ENCODE assay signal across 12 mouse cellular contexts in genomic region chr3:79324697-79325526, GRCm38 (mm10). TPM values are rescaled to one million over a fixed set of nuclear protein-coding genes. Genes with fewer than 3 reads are reported as not detected.
DNase-seq lines count a peak whose midpoint lies in the region; ATAC-seq lines count a peak whose summit lies in the region.
"Had no signal": no experiment of that assay in that cellular context is flagged by ENCODE, and none has a peak within 500 bp of the region (broad histone marks: within the 10 kb centered on the region; RNA-seq: fewer than 3 reads in every experiment).

No protein-coding gene starts in this region.

- no peak overlapping the region for H3K9ac ChIP-seq in heart, embryonic 13.5 days
- no peak overlapping the region; the same call in 1 of the 2 replicates for H3K9ac ChIP-seq in midbrain, embryonic 14.5 days (replicated peaks; ENCODE audit: low read length)
- H3K9ac ChIP-seq in intestine, embryonic 16.5 days (ENCODE audit: low read depth, low read length) = no peak overlapping the region
- H3K9ac ChIP-seq: liver, embryonic 15.5 days had no signal

- no peak for DNase-seq in heart, postnatal 4 days
- DNase-seq in midbrain, embryonic 14.5 days = peak; percentile 56
- DNase-seq in midbrain, embryonic 10.5 days (ENCODE audit: low spot score) = no peak
- DNase-seq in testis, postnatal 10 days (ENCODE audit: low spot score) = no peak
- no peak for DNase-seq in cerebellum, adult 18-20 months
- DNase-seq: cerebellum, adult 2 months had no signal

- H3K27ac ChIP-seq in heart, embryonic 13.5 days (replicated peaks) = peak overlapping the region; percentile 29
- H3K27ac ChIP-seq in midbrain, embryonic 14.5 days (replicated peaks; ENCODE audit: low read depth, low read length) = no peak overlapping the region
- no peak overlapping the region for H3K27ac ChIP-seq in midbrain, embryonic 10.5 days (replicated peaks)
- no peak overlapping the region for H3K27ac ChIP-seq in intestine, embryonic 16.5 days (ENCODE audit: low read length)
- H3K27ac ChIP-seq: liver, embryonic 15.5 days had no signal

- no peaks in the 10 kb centered on the region for H3K27me3 ChIP-seq in heart, embryonic 13.5 days (replicated peaks)
- H3K27me3 ChIP-seq in midbrain, embryonic 14.5 days (ENCODE audit: control insufficient read depth, insufficient read depth, low read length) = no peaks in the 10 kb centered on the region
- H3K27me3 ChIP-seq in midbrain, embryonic 10.5 days (ENCODE audit: low read depth, poor library complexity, severe bottlenecking) = no peaks in the 10 kb centered on the region
- H3K27me3 ChIP-seq in intestine, embryonic 16.5 days (replicated peaks; ENCODE audit: control insufficient read depth, insufficient read depth, low read length) = no peaks in the 10 kb centered on the region
- H3K27me3 ChIP-seq: liver, embryonic 15.5 days had no signal

- ATAC-seq in heart, embryonic 13.5 days (ENCODE audit: extremely low read depth, insufficient number of reproducible peaks, low FRiP score, low TSS enrichment) = no peak
- peak; percentile 63; the same call in 1 of the 2 replicates for ATAC-seq in midbrain, embryonic 14.5 days (ENCODE audit: low FRiP score, low TSS enrichment)
- peak; percentile 38; the same call in 1 of the 2 replicates for ATAC-seq in intestine, embryonic 16.5 days
- ATAC-seq in megakaryocyte-erythroid progenitor cell, adult 5-6 weeks (replicated peaks; ENCODE audit: low FRiP score, low TSS enrichment, poor library complexity, severe bottlenecking) = no peak

- no peaks in the 10 kb centered on the region for H3K36me3 ChIP-seq in heart, embryonic 13.5 days
- H3K36me3 ChIP-seq in midbrain, embryonic 14.5 days (ENCODE audit: control insufficient read depth, insufficient read depth, low read length) = no peaks in the 10 kb centered on the region
- no peaks in the 10 kb centered on the region for H3K36me3 ChIP-seq in midbrain, embryonic 10.5 days
- no peaks in the 10 kb centered on the region for H3K36me3 ChIP-seq in intestine, embryonic 16.5 days (ENCODE audit: control insufficient read depth, insufficient read depth, low read length)
- H3K36me3 ChIP-seq: liver, embryonic 15.5 days had no signal

- WGBS in heart, embryonic 13.5 days = 42% methylated on average over 10 of the region's 10 CpGs
- WGBS in midbrain, embryonic 14.5 days = 33% methylated on average over 10 of the region's 10 CpGs
- 49% methylated on average over 10 of the region's 10 CpGs for WGBS in midbrain, embryonic 10.5 days
- 29% methylated on average over 10 of the region's 10 CpGs for WGBS in intestine, embryonic 16.5 days

- no peak overlapping the region for H3K4me3 ChIP-seq in heart, embryonic 13.5 days
- no peak overlapping the region for H3K4me3 ChIP-seq in midbrain, embryonic 14.5 days (replicated peaks; ENCODE audit: low read depth, low read length)
- H3K4me3 ChIP-seq in midbrain, embryonic 10.5 days = no peak overlapping the region
- H3K4me3 ChIP-seq in intestine, embryonic 16.5 days (ENCODE audit: low read length) = no peak overlapping the region
- H3K4me3 ChIP-seq: liver, embryonic 15.5 days had no signal

- peak overlapping the region; percentile 47 for H3K4me2 ChIP-seq in heart, embryonic 13.5 days
- H3K4me2 ChIP-seq in midbrain, embryonic 14.5 days (ENCODE audit: low read length) = peak overlapping the region; percentile 14
- no peak overlapping the region for H3K4me2 ChIP-seq in intestine, embryonic 16.5 days (ENCODE audit: low read depth, low read length)
- H3K4me2 ChIP-seq: liver, embryonic 15.5 days had no signal

- peaks cover 12% of the 10 kb centered on the region for H3K4me1 ChIP-seq in heart, embryonic 13.5 days
- H3K4me1 ChIP-seq in midbrain, embryonic 14.5 days (ENCODE audit: control insufficient read depth, insufficient read depth, low read length) = 0 out of 2 replicates have a peak, but pooled peaks cover 7% of the 10 kb centered on the region
- H3K4me1 ChIP-seq in midbrain, embryonic 10.5 days = peaks cover 23% of the 10 kb centered on the region
- H3K4me1 ChIP-seq in intestine, embryonic 16.5 days (ENCODE audit: control insufficient read depth, insufficient read depth, low read length) = peaks cover 5% of the 10 kb centered on the region
- H3K4me1 ChIP-seq: liver, embryonic 15.5 days had no signal

- no peaks in the 10 kb centered on the region for H3K9me3 ChIP-seq in heart, embryonic 13.5 days
- H3K9me3 ChIP-seq in midbrain, embryonic 14.5 days (ENCODE audit: control insufficient read depth, low read length) = no peaks in the 10 kb centered on the region
- H3K9me3 ChIP-seq in midbrain, embryonic 10.5 days (replicated peaks) = no peaks in the 10 kb centered on the region
- H3K9me3 ChIP-seq in intestine, embryonic 16.5 days (ENCODE audit: control insufficient read depth, low read length) = no peaks in the 10 kb centered on the region
- H3K9me3 ChIP-seq: liver, embryonic 15.5 days had no signal

RNA-seq across cellular contexts. Expression of gene Gm17359, which starts 11.5 kb away (rescaled TPM):
- polyA plus RNA-seq in heart, embryonic 13.5 days (2015; fragmentation: Nextera tagmentation; extraction: Ambion mirVana) = not detected in 2 replicates
- total RNA-seq in heart, postnatal 4 days (2021) = not detected
- polyA plus RNA-seq in midbrain, embryonic 14.5 days (2014; fragmentation: Nextera tagmentation; extraction: Ambion mirVana) = 0.34 TPM in 1 of 2 replicates, not detected in the other
- polyA plus RNA-seq in midbrain, embryonic 10.5 days (2016; fragmentation: Nextera tagmentation; extraction: Ambion mirVana) = 0.14 TPM in 1 of 2 replicates, not detected in the other
- not detected in 2 replicates for polyA plus RNA-seq in intestine, embryonic 16.5 days (2015; fragmentation: Nextera tagmentation; extraction: Ambion mirVana)
- not detected in 2 replicates for total RNA-seq in megakaryocyte-erythroid progenitor cell, adult 5-6 weeks (2014; fragmentation: Nextera tagmentation)
- total RNA-seq in megakaryocyte-erythroid progenitor cell, adult 5-6 weeks (2017) = not detected in 2 replicates
- total RNA-seq: gastrocnemius, adult 8-10 months had no signal
- polyA plus RNA-seq: cerebellum, adult 2 months; large intestine, adult 2 months had no signal

RNA-seq across cellular contexts. Expression of gene Rapgef2, which starts 38.6 kb away (rescaled TPM):
- polyA plus RNA-seq in heart, embryonic 13.5 days (2015; fragmentation: Nextera tagmentation; extraction: Ambion mirVana) = 4.1 and 4.6 TPM in 2 replicates
- total RNA-seq in heart, postnatal 4 days (2021) = 10 to 100 TPM; 37.0 to 40.6 TPM
- polyA plus RNA-seq in midbrain, embryonic 14.5 days (2014; fragmentation: Nextera tagmentation; extraction: Ambion mirVana) = 14.8 and 15.2 TPM in 2 replicates
- polyA plus RNA-seq in midbrain, embryonic 10.5 days (2016; fragmentation: Nextera tagmentation; extraction: Ambion mirVana) = 3.9 and 5.0 TPM in 2 replicates
- polyA plus RNA-seq in intestine, embryonic 16.5 days (2015; fragmentation: Nextera tagmentation; extraction: Ambion mirVana) = 2.2 and 3.0 TPM in 2 replicates
- 5.4 and 8.1 TPM in 2 replicates for total RNA-seq in megakaryocyte-erythroid progenitor cell, adult 5-6 weeks (2014; fragmentation: Nextera tagmentation)
- 8.3 and 11.2 TPM in 2 replicates for total RNA-seq in megakaryocyte-erythroid progenitor cell, adult 5-6 weeks (2017)

Comparison
In these comparisons a context has a peak if more than half of its experiments do, and no peak if none do; other contexts are left out.
1. ATAC-seq: peak in midbrain, embryonic 14.5 days (single experiment) and intestine, embryonic 16.5 days (single experiment); none in heart, embryonic 13.5 days (single experiment) and megakaryocyte-erythroid progenitor cell, adult 5-6 weeks (single experiment).